Comparison of ENCODE assay signal across 13 mouse cellular contexts in genomic region chr2:134645166-134645565, GRCm38 (mm10). TPM values are rescaled to one million over a fixed set of nuclear protein-coding genes. Genes with fewer than 3 reads are reported as not detected.
DNase-seq lines count a peak whose midpoint lies in the region; ATAC-seq and TF ChIP-seq lines count a peak whose summit lies in the region.
"Had no signal": no experiment of that assay in that cellular context is flagged by ENCODE, and none has a peak within 500 bp of the region (broad histone marks: within the 10 kb centered on the region; RNA-seq: fewer than 3 reads in every experiment).

No protein-coding gene starts in this region.

- no peak overlapping the region for H3K4me2 ChIP-seq in hindbrain, embryonic 11.5 days (replicated peaks; ENCODE audit: low read depth, low read length)
- peak overlapping the region; percentile 69; the same call in 1 of the 2 replicates for H3K4me2 ChIP-seq in midbrain, embryonic 15.5 days
- H3K4me2 ChIP-seq: embryonic facial prominence, embryonic 13.5 days had no signal

- ATAC-seq in hindbrain, embryonic 11.5 days (ENCODE audit: low FRiP score) = no peak
- ATAC-seq in midbrain, embryonic 15.5 days (replicated peaks) = no peak

- no peak for DNase-seq in layer of hippocampus, adult 2 months (ENCODE audit: low spot score in 2 of 2)
- DNase-seq in layer of hippocampus, adult 11-12 months (ENCODE audit: low spot score) = no peak
- DNase-seq in hindbrain, embryonic 11.5 days (ENCODE audit: low spot score) = peak; percentile 5
- DNase-seq in cerebellum, adult 9-10 months = no peak
- no peak for DNase-seq in thymus, adult 2 months
- DNase-seq in kidney, postnatal 36 days = no peak
- DNase-seq: adrenal gland, postnatal 10 days; kidney, adult 18-20 months had no signal

- TF ChIP-seq CTCF in layer of hippocampus, adult 2 months (conservative IDR thresholded peaks at IDR 0.05) = no peak
- TF ChIP-seq CTCF in cortical plate, adult 2 months (IDR thresholded peaks at IDR 0.05; ENCODE audit: extremely low read depth, insufficient read depth, low read length) = no peak
- no peak for TF ChIP-seq CTCF in thymus, adult 2 months (IDR thresholded peaks at IDR 0.05; ENCODE audit: borderline replicate concordance, control insufficient read depth, extremely low read depth, insufficient read depth, low read length, poor library complexity)

- no peak for TF ChIP-seq POLR2A in cortical plate, adult 2 months (IDR thresholded peaks at IDR 0.05; ENCODE audit: extremely low read depth, insufficient read depth, low read length)
- TF ChIP-seq POLR2A in thymus, adult 2 months (IDR thresholded peaks at IDR 0.05; ENCODE audit: control insufficient read depth, extremely low read depth, insufficient read depth, low read length, poor library complexity) = no peak

- peaks cover 9% of the 10 kb centered on the region for H3K4me1 ChIP-seq in cortical plate, adult 2 months (ENCODE audit: control insufficient read depth, insufficient read depth, low read length)
- H3K4me1 ChIP-seq in hindbrain, embryonic 11.5 days (replicated peaks; ENCODE audit: control insufficient read depth, insufficient read depth, low read length) = no peaks in the 10 kb centered on the region
- peaks cover 41% of the 10 kb centered on the region for H3K4me1 ChIP-seq in midbrain, embryonic 15.5 days
- no peaks in the 10 kb centered on the region for H3K4me1 ChIP-seq in thymus, adult 2 months (replicated peaks; ENCODE audit: control insufficient read depth, insufficient read depth, low read length)

- no peaks in the 10 kb centered on the region for H3K27me3 ChIP-seq in hindbrain, embryonic 11.5 days (ENCODE audit: control insufficient read depth, insufficient read depth, low read length)
- H3K27me3 ChIP-seq in midbrain, embryonic 15.5 days (replicated peaks) = no peaks in the 10 kb centered on the region
- no peaks in the 10 kb centered on the region for H3K27me3 ChIP-seq in thymus, adult 2 months (ENCODE audit: control insufficient read depth, insufficient read depth, low read length)
- H3K27me3 ChIP-seq: embryonic facial prominence, embryonic 13.5 days; lung, embryonic 15.5 days had no signal

- H3K27ac ChIP-seq in layer of hippocampus, adult 2 months = peak overlapping the region; percentile 99
- H3K27ac ChIP-seq in cortical plate, adult 2 months (ENCODE audit: insufficient read depth, low read length) = peak overlapping the region; percentile 82
- H3K27ac ChIP-seq in hindbrain, embryonic 11.5 days (ENCODE audit: low read depth, low read length) = no peak overlapping the region
- H3K27ac ChIP-seq in midbrain, embryonic 15.5 days = peak overlapping the region; percentile 99
- no peak overlapping the region for H3K27ac ChIP-seq in thymus, adult 2 months (ENCODE audit: control insufficient read depth, insufficient read depth, low read length)
- H3K27ac ChIP-seq: stomach, postnatal 0 days had no signal

- 50% methylated on average over 4 of the region's 4 CpGs for WGBS in hindbrain, embryonic 11.5 days
- 20% methylated on average over 4 of the region's 4 CpGs for WGBS in midbrain, embryonic 15.5 days
- 90% methylated on average over 4 of the region's 4 CpGs for WGBS in thymus, adult 2 months

- H3K9ac ChIP-seq in hindbrain, embryonic 11.5 days (ENCODE audit: low read depth, low read length) = no peak overlapping the region
- no peak overlapping the region for H3K9ac ChIP-seq in midbrain, embryonic 15.5 days
- H3K9ac ChIP-seq: embryonic facial prominence, embryonic 13.5 days; lung, embryonic 15.5 days had no signal

- no peak overlapping the region for H3K4me3 ChIP-seq in layer of hippocampus, adult 2 months
- H3K4me3 ChIP-seq in cortical plate, adult 2 months (ENCODE audit: insufficient read depth, low read length) = no peak overlapping the region
- H3K4me3 ChIP-seq in hindbrain, embryonic 11.5 days (ENCODE audit: low read depth, low read length) = no peak overlapping the region
- no peak overlapping the region for H3K4me3 ChIP-seq in midbrain, embryonic 15.5 days
- H3K4me3 ChIP-seq in thymus, adult 2 months (ENCODE audit: control insufficient read depth, insufficient read depth, low read length) = no peak overlapping the region
- H3K4me3 ChIP-seq: embryonic facial prominence, embryonic 13.5 days; lung, embryonic 15.5 days had no signal

- no peaks in the 10 kb centered on the region for H3K36me3 ChIP-seq in hindbrain, embryonic 11.5 days (ENCODE audit: control insufficient read depth, insufficient read depth, low read length)
- H3K36me3 ChIP-seq in midbrain, embryonic 15.5 days (replicated peaks) = no peaks in the 10 kb centered on the region
- no peaks in the 10 kb centered on the region for H3K36me3 ChIP-seq in thymus, adult 2 months (ENCODE audit: control insufficient read depth, insufficient read depth, low read length)
- H3K36me3 ChIP-seq: embryonic facial prominence, embryonic 13.5 days; lung, embryonic 15.5 days had no signal

- no peaks in the 10 kb centered on the region for H3K9me3 ChIP-seq in hindbrain, embryonic 11.5 days (ENCODE audit: control insufficient read depth, low read length)
- no peaks in the 10 kb centered on the region for H3K9me3 ChIP-seq in midbrain, embryonic 15.5 days
- H3K9me3 ChIP-seq: embryonic facial prominence, embryonic 13.5 days; lung, embryonic 15.5 days had no signal

RNA-seq across cellular contexts. Expression of gene Tmx4, which starts 1.2 kb away (rescaled TPM):
- 100 to 1,000 TPM; 155 to 167 TPM for total RNA-seq in layer of hippocampus, adult 2 months (2021)
- 64.6 and 69.9 TPM in 2 replicates for polyA plus RNA-seq in cortical plate, adult 2 months (2012; rRNA removed)
- polyA plus RNA-seq in hindbrain, embryonic 11.5 days (2014; fragmentation: Nextera tagmentation; extraction: Ambion mirVana) = 49.8 and 50.6 TPM in 2 replicates
- polyA plus RNA-seq in midbrain, embryonic 15.5 days (2015; fragmentation: Nextera tagmentation; extraction: Ambion mirVana) = 116 and 136 TPM in 2 replicates
- 4.7 and 5.0 TPM in 2 replicates for polyA plus RNA-seq in thymus, adult 2 months (2012; rRNA removed)

Comparison
In these comparisons a context has a peak if more than half of its experiments do, and no peak if none do; other contexts are left out.
1. H3K27ac ChIP-seq: peak in layer of hippocampus, adult 2 months (single experiment), cortical plate, adult 2 months (single experiment) and midbrain, embryonic 15.5 days (single experiment); none in hindbrain, embryonic 11.5 days (single experiment) and thymus, adult 2 months (single experiment).